Mouse (Mus musculus): ENCODE measurements around the gene Gab2.

DNA sequence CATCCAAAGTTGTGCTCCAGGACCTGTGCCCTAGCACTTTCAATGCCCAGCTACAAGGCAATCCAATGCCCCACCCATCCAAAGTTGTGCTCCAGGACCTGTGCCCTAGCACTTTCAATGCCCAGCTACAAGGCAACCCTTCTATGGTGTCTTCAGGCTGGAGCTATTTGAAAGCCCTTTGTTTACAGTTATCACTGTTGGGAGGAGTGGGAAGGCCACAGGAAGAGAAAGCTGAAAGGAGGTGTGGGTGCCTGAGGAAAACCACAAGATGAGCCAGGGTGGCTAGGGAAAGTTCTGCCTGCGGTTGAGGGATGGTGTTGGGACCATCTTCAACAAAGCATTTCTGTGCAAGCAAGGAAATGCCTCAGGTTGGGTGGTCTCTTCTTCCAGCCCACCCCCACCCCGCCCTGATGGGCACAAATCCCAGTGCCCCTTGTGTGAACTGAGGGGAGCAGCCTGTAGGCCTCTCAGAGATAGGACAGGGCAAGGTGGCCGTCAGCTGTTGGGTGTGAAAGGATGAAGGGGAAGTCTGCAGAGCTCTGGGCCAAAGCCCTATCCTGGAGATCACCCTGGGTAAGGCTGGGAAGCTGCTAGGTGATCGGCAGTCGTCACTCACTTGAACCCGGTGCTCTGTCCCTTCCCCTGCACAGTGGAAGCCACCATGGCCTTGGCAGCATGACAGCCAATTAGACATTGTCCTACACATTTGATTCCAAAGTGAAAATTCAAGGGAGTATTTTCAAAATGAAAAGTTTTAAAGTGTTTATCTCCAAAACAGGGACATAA lies 251.9 kb downstream of the Gab2 start:
- TF ChIP-seq POLR2A (IDR thresholded peaks at IDR 0.05; ENCODE audit: low read depth, low read length) (no peak), CTCF (conservative IDR thresholded peaks at IDR 0.05; ENCODE audit: insufficient read depth, insufficient read length, low read depth, low read length) (no peak)

All from kidney, adult 2 months (tissue).